Comparison of ENCODE assay signal across 11 mouse cellular contexts in genomic region chr9:40449610-40450416, GRCm38 (mm10).
DNase-seq lines count a peak whose midpoint lies in the region; ATAC-seq and TF ChIP-seq lines count a peak whose summit lies in the region.
"Had no signal": no experiment of that assay in that cellular context is flagged by ENCODE, and none has a peak within 500 bp of the region (broad histone marks: within the 10 kb centered on the region; RNA-seq: fewer than 3 reads in every experiment).

No protein-coding gene starts in this region.

- H3K9ac ChIP-seq in embryonic facial prominence, embryonic 12.5 days: no peak overlapping the region
- H3K9ac ChIP-seq: hindbrain, embryonic 15.5 days; liver, embryonic 15.5 days had no signal

- H3K79me3 ChIP-seq in C2C12 (ENCODE audit: low read depth): no peaks in the 10 kb centered on the region

- no peaks in the 10 kb centered on the region for H3K36me3 ChIP-seq in embryonic facial prominence, embryonic 12.5 days
- H3K36me3 ChIP-seq in embryonic facial prominence, embryonic 10.5 days (replicated peaks): no peaks in the 10 kb centered on the region
- no peaks in the 10 kb centered on the region for H3K36me3 ChIP-seq in C2C12 (ENCODE audit: control insufficient read depth, insufficient read depth)
- H3K36me3 ChIP-seq: hindbrain, embryonic 15.5 days; liver, embryonic 15.5 days had no signal

- H3ac ChIP-seq in C2C12 (ENCODE audit: control insufficient read depth, insufficient read length, low read depth): no peak overlapping the region

- WGBS in embryonic facial prominence, embryonic 12.5 days: 61% methylated on average over 10 of the region's 10 CpGs
- WGBS in embryonic facial prominence, embryonic 10.5 days: 83% methylated on average over 10 of the region's 10 CpGs

- H3K27me3 ChIP-seq in embryonic facial prominence, embryonic 12.5 days: no peaks in the 10 kb centered on the region
- peaks cover 15% of the 10 kb centered on the region for H3K27me3 ChIP-seq in embryonic facial prominence, embryonic 10.5 days (replicated peaks; ENCODE audit: low read depth, poor library complexity, severe bottlenecking)
- no peaks in the 10 kb centered on the region for H3K27me3 ChIP-seq in C2C12 (ENCODE audit: control insufficient read depth, insufficient read depth, insufficient read length)
- H3K27me3 ChIP-seq: hindbrain, embryonic 15.5 days had no signal

- intact Hi-C loops in gastrocnemius, adult 2 months (cut with DNase I): no loop called here

- no peak for DNase-seq in embryonic facial prominence, embryonic 10.5 days (ENCODE audit: low spot score)
- DNase-seq in frontal cortex, postnatal 36 days (ENCODE audit: low spot score in 2 of 2): peak; percentile 42 to 71
- DNase-seq in naive thymus-derived CD4-positive, alpha-beta T cell, adult 2 months (ENCODE audit: low read depth): peak; percentile 66
- no peak for DNase-seq in cerebellum, adult 9-10 months
- no peak for DNase-seq in yolk sac, embryonic 10.5 days (ENCODE audit: low spot score)
- DNase-seq in gastrocnemius, adult 2 months: no peak
- DNase-seq: gastrocnemius, postnatal 10 days had no signal

- peak overlapping the region; percentile 32; the same call in 1 of the 2 replicates for H3K27ac ChIP-seq in embryonic facial prominence, embryonic 12.5 days
- H3K27ac ChIP-seq in embryonic facial prominence, embryonic 10.5 days (replicated peaks): no peak overlapping the region
- no peak overlapping the region for H3K27ac ChIP-seq in gastrocnemius, adult 2 months
- H3K27ac ChIP-seq: hindbrain, embryonic 15.5 days; liver, embryonic 15.5 days had no signal

- no peaks in the 10 kb centered on the region for H3K79me2 ChIP-seq in C2C12 (ENCODE audit: control insufficient read depth, insufficient read depth)

- no peak for TF ChIP-seq CTCF in C2C12 (IDR thresholded peaks at IDR 0.05; ENCODE audit: control insufficient read depth, insufficient read depth, insufficient read length)
- TF ChIP-seq CTCF in gastrocnemius, adult 2 months (IDR thresholded peaks at IDR 0.05): no peak

- peak; percentile 68; the same call in 1 of the 2 replicates for ATAC-seq in embryonic facial prominence, embryonic 12.5 days (ENCODE audit: insufficient number of reproducible peaks, insufficient read depth, low FRiP score, low TSS enrichment)

- H3K4me2 ChIP-seq in embryonic facial prominence, embryonic 12.5 days (replicated peaks): no peak overlapping the region
- H3K4me2 ChIP-seq: hindbrain, embryonic 15.5 days; liver, embryonic 15.5 days had no signal

- no peaks in the 10 kb centered on the region for H3K9me3 ChIP-seq in embryonic facial prominence, embryonic 12.5 days
- no peaks in the 10 kb centered on the region for H3K9me3 ChIP-seq in embryonic facial prominence, embryonic 10.5 days
- H3K9me3 ChIP-seq: hindbrain, embryonic 15.5 days; liver, embryonic 15.5 days had no signal

- no peak overlapping the region for H3K4me3 ChIP-seq in embryonic facial prominence, embryonic 12.5 days
- no peak overlapping the region for H3K4me3 ChIP-seq in embryonic facial prominence, embryonic 10.5 days
- no peak overlapping the region for H3K4me3 ChIP-seq in C2C12 (ENCODE audit: insufficient read depth, poor library complexity, severe bottlenecking)
- no peak overlapping the region for H3K4me3 ChIP-seq in gastrocnemius, adult 2 months
- H3K4me3 ChIP-seq: hindbrain, embryonic 15.5 days; liver, embryonic 15.5 days had no signal

- 0 out of 2 replicates have a peak, but pooled peaks cover 11% of the 10 kb centered on the region for H3K4me1 ChIP-seq in embryonic facial prominence, embryonic 12.5 days
- peaks cover 14% of the 10 kb centered on the region for H3K4me1 ChIP-seq in embryonic facial prominence, embryonic 10.5 days

TF ChIP-seq in C2C12, 6 proteins besides CTCF, POLR2A, EP300 and RAD21:
- TF ChIP-seq MYOD1 (IDR thresholded peaks at IDR 0.05; ENCODE audit: control insufficient read depth, insufficient read length, low read depth) (peak; percentile 43), MYOG (IDR thresholded peaks at IDR 0.05; ENCODE audit: control insufficient read depth, extremely low read depth, insufficient read length) (no peak)

Comparison
In these comparisons a context has a peak if more than half of its experiments do, and no peak if none do; other contexts are left out.
1. DNase-seq: peak in frontal cortex, postnatal 36 days (2 of 2) and naive thymus-derived CD4-positive, alpha-beta T cell, adult 2 months (single experiment); none in embryonic facial prominence, embryonic 10.5 days (single experiment), cerebellum, adult 9-10 months (single experiment), yolk sac, embryonic 10.5 days (single experiment) and gastrocnemius, adult 2 months (single experiment).